Mouse (Mus musculus) hindbrain, embryonic 13.5 days (tissue): Measurements from ENCODE around the gene Gjd3. TPM values are rescaled to one million over a fixed set of nuclear protein-coding genes. Genes with fewer than 3 reads are reported as not detected.
A peak's percentile ranks its signal among the peaks of the same experiment; 100 is the strongest.

Source experiments
- ATAC-seq: fragments of 200-750 bp; cut with Nextera tagmentation; 2 replicates; pipeline ENCODE4 v1.8.0; 2017; ENCODE audit warnings: moderate TSS enrichment; ENCODE audit not compliant: low FRiP score
- H3K27ac ChIP-seq: fragments of 300-500 bp; sonication (generic); 2 replicates; pipeline ENCODE4 v1.5.1; 2015; ENCODE audit warnings: inconsistent platforms, mild to moderate bottlenecking, moderate library complexity
- H3K27me3 ChIP-seq: fragments of 300-500 bp; sonication (generic); 2 replicates; pipeline ENCODE4 v1.6.1; 2015; ENCODE audit warnings: mild to moderate bottlenecking, inconsistent platforms
- H3K36me3 ChIP-seq: fragments of 300-500 bp; sonication (generic); 2 replicates; pipeline ENCODE4 v1.6.1; 2015; ENCODE audit warnings: mild to moderate bottlenecking, inconsistent platforms
- H3K4me1 ChIP-seq: fragments of 300-500 bp; sonication (generic); replicated peaks from 2 replicates; pipeline ENCODE4 v1.6.1; 2015; ENCODE audit warnings: inconsistent platforms
- H3K4me2 ChIP-seq: fragments of 300-500 bp; sonication (generic); 2 replicates; pipeline ENCODE4 v1.6.1; 2015; ENCODE audit warnings: inconsistent platforms, mild to moderate bottlenecking, moderate library complexity
- H3K4me3 ChIP-seq: fragments of 300-500 bp; sonication (generic); 2 replicates; pipeline ENCODE4 v1.5.1; 2015; ENCODE audit warnings: mild to moderate bottlenecking, inconsistent platforms
- H3K9ac ChIP-seq: fragments of 300-500 bp; sonication (generic); 2 replicates; pipeline ENCODE4 v1.6.1; 2015; ENCODE audit warnings: mild to moderate bottlenecking, inconsistent platforms
- H3K9me3 ChIP-seq: fragments of 300-500 bp; sonication (generic); 2 replicates; pipeline ENCODE4 v1.6.1; 2016; ENCODE audit warnings: inconsistent platforms
- WGBS: fragments of 180-500 bp; shearing (Covaris S2); methylation state at CpG from one replicate; pipeline ENCODE4 v1.1.7; 2015; 5-methylcytosine and 5-hydroxymethylcytosine counted together
- polyA plus RNA-seq: library from polyadenylated mRNA; unstranded; fragments of >200 nt; fragmentation: Nextera tagmentation; extraction: Ambion mirVana; gene quantifications from 2 replicates; pipeline ENCODE4 v1.2.1, GENCODE M21; 2015

Gene Gjd3
- polyA plus RNA-seq = 1.5 and 1.6 TPM in 2 replicates

- Histone ChIP-seq H3K27ac (peak within 1 kb of the TSS; percentile 98), H3K4me3 (peak within 1 kb of the TSS; percentile 69), H3K4me2 (peak within 1 kb of the TSS; percentile 76), H3K9ac (peak within 1 kb of the TSS; percentile 87), H3K36me3 (no peaks in the 10 kb centered on the region), H3K4me1 (peaks cover 31% of the 10 kb centered on the region), H3K27me3 (peaks cover 4% of the 10 kb centered on the region; the same call in 1 of the 2 replicates), H3K9me3 (no peaks in the 10 kb centered on the region)
- peak; percentile 27 for ATAC-seq
- WGBS = 1% methylated on average over 25 of the region's 28 CpGs
Measured at GRCm38 (mm10) chr11:98982773-98983133, at the start of gene Gjd3. Gene Gjd3, minus strand, starts transcription at chr11:98983016.

GRCm38 (mm10) chr11:99026899-99027440 lies 44.2 kb upstream of the Gjd3 start:
- Histone ChIP-seq H3K36me3 (no peaks in the 10 kb centered on the region), H3K27me3 (no peaks in the 10 kb centered on the region), H3K4me2 (no peak overlapping the region), H3K9ac (no peak overlapping the region), H3K27ac (no peak overlapping the region), H3K4me1 (peaks cover 16% of the 10 kb centered on the region), H3K9me3 (no peaks in the 10 kb centered on the region), H3K4me3 (no peak overlapping the region)
- WGBS = 85% methylated on average over 12 of the region's 12 CpGs
- ATAC-seq = no peak

DNA sequence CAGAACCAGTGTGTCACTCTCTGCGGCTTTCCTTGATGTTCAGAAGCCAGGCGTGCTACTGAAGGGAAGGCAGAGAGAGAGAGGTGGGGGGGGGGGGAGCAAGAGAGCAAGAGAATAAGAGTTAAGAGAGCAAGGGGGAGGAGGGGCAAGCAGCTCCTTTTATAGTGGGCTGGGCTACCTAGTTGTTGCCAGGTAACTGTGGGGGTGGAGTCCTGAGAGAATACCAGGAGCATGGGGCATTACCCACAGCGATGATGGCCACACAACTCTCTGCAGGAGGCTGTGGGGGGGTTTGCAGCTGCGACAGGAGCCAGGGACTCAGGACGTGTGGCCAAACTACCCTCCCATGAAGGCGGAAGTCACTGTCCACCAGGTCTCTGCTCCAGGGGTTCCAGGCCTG lies 43.1 kb upstream of the Gjd3 start:
- Histone ChIP-seq H3K4me2 (no peak overlapping the region), H3K4me1 (peaks cover 16% of the 10 kb centered on the region), H3K9ac (no peak overlapping the region), H3K9me3 (no peaks in the 10 kb centered on the region), H3K27me3 (no peaks in the 10 kb centered on the region), H3K4me3 (no peak overlapping the region), H3K36me3 (no peaks in the 10 kb centered on the region), H3K27ac (no peak overlapping the region)
- no peak for ATAC-seq
- WGBS = 82% methylated on average over 6 of the region's 6 CpGs

DNA sequence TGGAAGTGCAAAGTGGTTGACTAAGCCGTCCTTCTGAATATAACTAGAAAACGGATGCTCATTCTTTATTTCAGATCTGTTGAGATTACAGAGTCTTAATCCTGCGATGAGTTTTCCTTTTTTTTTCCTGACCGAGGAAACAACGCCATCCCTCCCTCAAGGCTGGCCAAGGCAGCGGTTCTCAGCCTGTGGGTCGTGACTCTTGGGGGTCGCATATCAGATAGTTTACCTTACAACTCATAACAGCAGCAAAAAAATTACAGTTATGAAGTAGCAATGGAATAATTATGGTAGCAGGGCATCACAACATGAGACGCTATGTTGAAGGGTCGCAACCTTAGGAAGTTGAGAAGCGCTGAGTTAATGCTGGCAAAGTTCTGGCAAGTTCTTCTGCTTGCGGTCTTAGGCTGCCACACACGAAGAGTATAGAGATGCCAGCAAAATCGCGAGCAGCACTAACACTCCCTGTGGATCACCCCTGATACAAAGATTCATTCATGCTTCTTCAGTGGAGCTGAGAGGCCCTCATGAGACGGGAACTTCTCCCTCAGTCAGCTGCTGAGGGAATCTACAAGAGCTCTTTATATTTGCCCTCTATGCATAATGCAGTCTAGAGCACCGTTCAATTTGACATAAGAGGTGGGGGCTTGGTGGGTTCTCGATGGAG lies 41.8 kb upstream of the Gjd3 start:
- Histone ChIP-seq H3K9ac (0 out of 2 replicates have a peak overlapping the region, but pooled peaks have one; percentile 54), H3K27ac (no peak overlapping the region), H3K27me3 (no peaks in the 10 kb centered on the region), H3K4me3 (peak overlapping the region; percentile 66), H3K36me3 (no peaks in the 10 kb centered on the region), H3K4me1 (peaks cover 16% of the 10 kb centered on the region), H3K9me3 (no peaks in the 10 kb centered on the region), H3K4me2 (peak overlapping the region; percentile 50)
- WGBS = 52% methylated on average over 18 of the region's 18 CpGs
- peak; percentile 8; the same call in 1 of the 2 replicates for ATAC-seq

DNA sequence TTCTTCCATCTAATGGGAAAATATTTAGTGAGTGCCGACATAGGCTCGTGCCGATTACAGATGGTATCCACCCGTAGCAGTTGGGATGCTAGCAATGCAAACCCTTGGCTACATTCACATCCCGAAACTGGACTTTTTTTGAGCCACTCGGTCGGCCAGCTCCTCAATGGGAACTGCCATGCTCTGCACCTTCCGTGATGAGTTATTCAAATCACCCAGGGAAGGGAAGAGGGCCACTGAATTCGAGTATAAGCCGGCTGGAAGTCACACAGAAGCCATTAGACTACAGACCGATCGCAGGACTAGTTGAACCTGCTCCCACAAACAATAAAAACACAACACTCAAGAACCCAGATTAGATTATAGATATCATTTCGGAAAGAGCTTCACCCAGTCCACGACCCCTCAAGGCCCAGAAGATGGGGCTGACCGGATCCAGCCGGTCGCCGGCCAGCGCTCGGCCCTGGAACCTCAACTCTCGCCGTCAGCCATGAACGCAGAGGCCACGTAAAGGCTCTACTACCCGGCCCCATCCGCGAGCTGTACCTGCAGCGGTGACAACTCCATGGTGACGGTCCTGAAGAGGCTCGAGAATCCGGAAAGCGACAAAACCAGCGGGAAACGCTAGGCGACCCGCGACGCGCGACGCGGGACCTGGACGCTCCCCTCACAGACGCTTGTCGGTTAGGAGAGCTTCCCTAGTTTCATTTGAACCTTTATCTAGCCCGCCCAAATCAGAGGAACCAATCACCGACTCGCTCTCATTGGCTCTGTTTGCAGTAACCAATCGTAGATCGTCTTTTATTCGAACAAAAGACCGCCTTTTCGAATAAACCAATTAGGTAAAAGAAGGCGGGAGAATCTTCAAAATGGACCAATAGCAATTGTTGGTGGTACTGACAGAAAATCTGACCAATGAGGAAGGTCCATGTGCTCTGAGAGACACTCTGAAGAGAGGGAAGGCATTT lies 41.0 kb upstream of the Gjd3 start, which contains the start of gene Top2a:
Gene Top2a (minus strand): TSS at position 690 of the 968 bp plus-strand sequence.
- H3K27ac ChIP-seq = no peak within 1 kb of the TSS
- under 1% methylated on average over 54 of the region's 54 CpGs for WGBS
- peak within 1 kb of the TSS; percentile 81 for H3K4me2 ChIP-seq
- H3K27me3 ChIP-seq = no peaks in the 10 kb centered on the region
- no peaks in the 10 kb centered on the region for H3K36me3 ChIP-seq
- peak within 1 kb of the TSS; percentile 66 for H3K4me3 ChIP-seq
- no peaks in the 10 kb centered on the region for H3K9me3 ChIP-seq
- peak; percentile 96 for ATAC-seq
- H3K9ac ChIP-seq = peak within 1 kb of the TSS; percentile 71
- H3K4me1 ChIP-seq = peaks cover 16% of the 10 kb centered on the region

DNA sequence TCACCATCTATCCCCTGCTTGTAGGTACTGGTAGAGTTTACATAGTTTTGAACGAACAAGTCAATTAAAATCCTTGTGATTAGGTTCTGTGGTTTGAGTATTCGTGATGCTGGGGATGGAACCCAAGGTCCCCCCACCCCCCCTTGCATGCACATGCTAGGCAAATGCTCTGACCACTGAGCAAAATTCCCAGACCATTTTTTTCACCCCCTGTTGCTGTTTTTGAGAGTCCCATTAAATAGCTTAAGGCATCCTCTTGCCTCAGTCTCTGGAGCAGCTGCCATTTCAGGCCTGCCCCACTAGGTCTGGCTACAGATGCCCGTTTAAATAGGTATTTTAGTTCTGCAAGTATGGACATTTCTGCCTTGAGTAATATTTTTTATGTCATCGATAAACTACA lies 40.3 kb upstream of the Gjd3 start:
- H3K4me2 ChIP-seq = peak overlapping the region; percentile 81
- H3K27me3 ChIP-seq = no peaks in the 10 kb centered on the region
- H3K27ac ChIP-seq = no peak overlapping the region
- no peaks in the 10 kb centered on the region for H3K36me3 ChIP-seq
- H3K9me3 ChIP-seq = no peaks in the 10 kb centered on the region
- H3K4me3 ChIP-seq = peak overlapping the region; percentile 66
- WGBS = 11% methylated on average over 4 of the region's 4 CpGs
- peaks cover 16% of the 10 kb centered on the region for H3K4me1 ChIP-seq
- peak overlapping the region; percentile 71 for H3K9ac ChIP-seq
- ATAC-seq = no peak

- Histone ChIP-seq H3K4me3 (peak overlapping the region; percentile 66), H3K27me3 (no peaks in the 10 kb centered on the region), H3K9ac (no peak overlapping the region), H3K36me3 (no peaks in the 10 kb centered on the region), H3K4me1 (peaks cover 16% of the 10 kb centered on the region), H3K9me3 (no peaks in the 10 kb centered on the region), H3K27ac (no peak overlapping the region), H3K4me2 (peak overlapping the region; percentile 81)
- WGBS = 84% methylated on average over 5 of the region's 5 CpGs
- no peak for ATAC-seq
Measured at GRCm38 (mm10) chr11:99022384-99022933, 39.6 kb upstream of the Gjd3 start.

GRCm38 (mm10) chr11:99019844-99020243 lies 37.0 kb upstream of the Gjd3 start:
- no peak overlapping the region for H3K4me3 ChIP-seq
- H3K36me3 ChIP-seq = 0 out of 2 replicates have a peak, but pooled peaks cover 2% of the 10 kb centered on the region
- H3K4me1 ChIP-seq = peaks cover 14% of the 10 kb centered on the region
- WGBS = 95% methylated on average over 6 of the region's 6 CpGs
- H3K9ac ChIP-seq = no peak overlapping the region
- ATAC-seq = no peak
- H3K27ac ChIP-seq = no peak overlapping the region
- H3K27me3 ChIP-seq = no peaks in the 10 kb centered on the region
- H3K4me2 ChIP-seq = no peak overlapping the region
- no peaks in the 10 kb centered on the region for H3K9me3 ChIP-seq

DNA sequence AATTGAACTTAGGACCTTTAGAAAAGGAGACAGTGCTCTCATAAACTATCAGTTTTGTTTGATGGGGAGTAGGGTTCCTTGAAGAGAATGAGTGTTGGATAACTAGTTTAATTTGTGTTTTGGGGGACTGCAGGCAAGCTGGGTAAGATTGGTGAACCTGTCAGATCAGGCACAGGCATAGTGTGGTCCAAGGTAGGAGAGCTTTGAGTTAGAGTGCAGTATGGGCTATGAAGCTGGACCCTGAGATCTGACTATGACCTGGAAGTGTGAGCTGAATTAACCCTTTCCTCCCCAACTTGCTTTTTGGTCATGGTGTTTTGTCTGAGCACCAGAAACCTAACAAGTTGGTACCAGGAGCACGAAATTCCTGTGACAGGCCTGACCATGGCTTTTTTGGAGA lies 31.0 kb upstream of the Gjd3 start:
- WGBS = 83% methylated on average over 1 of the region's 1 CpGs
- peaks cover 6% of the 10 kb centered on the region; the same call in 1 of the 2 replicates for H3K36me3 ChIP-seq

GRCm38 (mm10) chr11:99010706-99011105 lies 27.9 kb upstream of the Gjd3 start:
- Histone ChIP-seq H3K4me3 (no peak overlapping the region), H3K4me2 (no peak overlapping the region), H3K27me3 (no peaks in the 10 kb centered on the region), H3K9ac (no peak overlapping the region), H3K4me1 (no peaks in the 10 kb centered on the region), H3K27ac (no peak overlapping the region), H3K36me3 (peaks cover 3% of the 10 kb centered on the region; the same call in 1 of the 2 replicates), H3K9me3 (no peaks in the 10 kb centered on the region)
- WGBS = 94% methylated on average over 5 of the region's 5 CpGs
- ATAC-seq = no peak

More for the DNA sequence above, 31.0 kb upstream of the Gjd3 start:
- Histone ChIP-seq H3K27ac (no peak overlapping the region), H3K4me1 (no peaks in the 10 kb centered on the region), H3K9ac (no peak overlapping the region), H3K9me3 (no peaks in the 10 kb centered on the region), H3K4me3 (no peak overlapping the region), H3K4me2 (no peak overlapping the region), H3K27me3 (no peaks in the 10 kb centered on the region)
- ATAC-seq = no peak

GRCm38 (mm10) chr11:99010124-99010523 lies 27.3 kb upstream of the Gjd3 start:
- no peaks in the 10 kb centered on the region for H3K27me3 ChIP-seq
- WGBS = 93% methylated on average over 4 of the region's 4 CpGs
- no peak for ATAC-seq
- peaks cover 3% of the 10 kb centered on the region; the same call in 1 of the 2 replicates for H3K36me3 ChIP-seq
- no peak overlapping the region for H3K4me2 ChIP-seq
- no peak overlapping the region for H3K27ac ChIP-seq
- no peak overlapping the region for H3K4me3 ChIP-seq
- no peaks in the 10 kb centered on the region for H3K9me3 ChIP-seq
- no peak overlapping the region for H3K9ac ChIP-seq
- no peaks in the 10 kb centered on the region for H3K4me1 ChIP-seq

DNA sequence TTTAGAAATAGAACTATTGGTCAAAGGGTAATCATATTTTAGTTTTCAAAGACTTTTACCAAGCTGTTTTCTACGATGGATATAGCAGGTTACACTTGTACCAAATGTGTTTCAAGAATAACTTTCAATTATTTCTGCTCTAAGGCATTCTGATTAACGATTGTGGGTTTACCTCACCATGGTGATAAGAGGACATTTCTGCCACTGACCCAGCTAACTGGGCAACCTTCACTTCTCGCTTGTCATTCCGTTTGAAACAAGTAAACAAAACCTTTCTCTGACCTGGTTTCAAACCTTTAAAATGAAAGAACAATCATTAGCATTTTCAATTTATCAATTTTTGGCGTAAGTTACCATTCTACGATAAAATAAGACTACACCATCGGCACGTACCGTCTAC lies 24.0 kb upstream of the Gjd3 start:
- Histone ChIP-seq H3K9me3 (no peaks in the 10 kb centered on the region), H3K27me3 (no peaks in the 10 kb centered on the region), H3K36me3 (peaks cover 3% of the 10 kb centered on the region; the same call in 1 of the 2 replicates), H3K27ac (no peak overlapping the region), H3K4me2 (no peak overlapping the region), H3K9ac (no peak overlapping the region), H3K4me3 (no peak overlapping the region), H3K4me1 (no peaks in the 10 kb centered on the region)
- WGBS = 93% methylated on average over 9 of the region's 9 CpGs
- ATAC-seq = no peak
